Mouse (Mus musculus) kidney, embryonic 14.5 days (tissue): ENCODE measurements at regions not wholly inside any gene's neighbourhood (a gene's known extent, or its start where the extent isn't known, plus 50 kb on each side); places are given as distances from the start of the nearest gene placed in this dataset.
A peak's percentile ranks its signal among the peaks of the same experiment; 100 is the strongest.

Source experiments
- ATAC-seq: fragments of 200-750 bp; cut with Nextera tagmentation; 2 replicates; pipeline ENCODE4 v1.8.0; 2017; ENCODE audit warnings: moderate number of reproducible peaks, mild to moderate bottlenecking, moderate TSS enrichment, moderate library complexity; ENCODE audit not compliant: low FRiP score, low TSS enrichment
- H3K27ac ChIP-seq: fragments of 300-500 bp; sonication (generic); 2 replicates; pipeline ENCODE4 v1.5.1; 2014; ENCODE audit warnings: low read depth, mild to moderate bottlenecking, low read length, moderate library complexity, mixed read lengths
- H3K27me3 ChIP-seq: fragments of 300-500 bp; sonication (generic); 2 replicates; pipeline ENCODE4 v1.6.1; 2014; ENCODE audit warnings: mild to moderate bottlenecking, low read length; ENCODE audit not compliant: control insufficient read depth, insufficient read depth
- H3K36me3 ChIP-seq: fragments of 300-500 bp; sonication (generic); 2 replicates; pipeline ENCODE4 v1.6.1; 2014; ENCODE audit warnings: low read length, mixed read lengths; ENCODE audit not compliant: control insufficient read depth, insufficient read depth
- H3K4me1 ChIP-seq: fragments of 300-500 bp; sonication (generic); 2 replicates; pipeline ENCODE4 v1.6.1; 2014; ENCODE audit warnings: low read length, mixed read lengths; ENCODE audit not compliant: control insufficient read depth, insufficient read depth
- H3K4me2 ChIP-seq: fragments of 300-500 bp; sonication (generic); replicated peaks from 2 replicates; pipeline ENCODE4 v1.6.1; 2014; ENCODE audit warnings: low read depth, mild to moderate bottlenecking, low read length
- H3K4me3 ChIP-seq: fragments of 300-500 bp; sonication (generic); 2 replicates; pipeline ENCODE4 v1.5.1; 2014; ENCODE audit warnings: mild to moderate bottlenecking, low read length
- H3K9ac ChIP-seq: fragments of 300-500 bp; sonication (generic); 2 replicates; pipeline ENCODE4 v1.6.1; 2014; ENCODE audit warnings: low read depth, mild to moderate bottlenecking, low read length, moderate library complexity
- H3K9me3 ChIP-seq: fragments of 300-500 bp; sonication (generic); 2 replicates; pipeline ENCODE4 v1.6.1; 2016; ENCODE audit warnings: low read length; ENCODE audit not compliant: control insufficient read depth
- WGBS: fragments of 180-500 bp; shearing (Covaris S2); extraction: QIAGEN DNeasy Blood & Tissue Kit; methylation state at CpG from one replicate; pipeline ENCODE4 v1.1.7; 2014; 5-methylcytosine and 5-hydroxymethylcytosine counted together

GRCm38 (mm10) chr14:46670221-46671046, 89.9 kb upstream of the Cdkn3 start:
- Histone ChIP-seq H3K36me3 (no peaks in the 10 kb centered on the region), H3K27me3 (no peaks in the 10 kb centered on the region), H3K4me3 (no peak overlapping the region), H3K4me2 (no peak overlapping the region), H3K9ac (no peak overlapping the region), H3K27ac (no peak overlapping the region), H3K4me1 (0 out of 2 replicates have a peak, but pooled peaks cover 4% of the 10 kb centered on the region), H3K9me3 (peaks cover 5% of the 10 kb centered on the region)
- ATAC-seq: no peak
- 36% methylated on average over 20 of the region's 20 CpGs for WGBS

DNA sequence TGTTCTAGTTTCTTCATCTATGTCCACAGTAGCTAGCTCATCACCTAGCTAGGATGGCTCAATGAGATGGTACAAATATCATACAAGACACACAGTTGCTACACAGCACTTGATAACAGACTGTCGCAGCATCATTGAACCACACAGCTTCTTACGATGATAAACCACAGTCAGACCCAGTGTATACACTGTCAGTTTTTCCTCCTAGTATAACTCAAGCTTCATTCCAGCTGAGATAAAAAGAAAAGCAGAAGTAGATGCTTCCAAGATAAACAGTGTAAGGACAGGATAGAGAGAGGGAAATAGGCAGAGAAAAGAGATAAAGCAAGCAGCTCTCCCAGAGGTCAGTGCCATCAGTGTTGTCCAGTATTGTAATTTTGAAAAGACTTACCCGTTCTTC, 92.1 kb upstream of the Cdkn3 start:
- Histone ChIP-seq H3K4me3 (no peak overlapping the region), H3K4me2 (no peak overlapping the region), H3K27me3 (no peaks in the 10 kb centered on the region), H3K27ac (no peak overlapping the region), H3K9me3 (peaks cover 5% of the 10 kb centered on the region), H3K36me3 (no peaks in the 10 kb centered on the region), H3K4me1 (peaks cover 11% of the 10 kb centered on the region; the same call in 1 of the 2 replicates), H3K9ac (no peak overlapping the region)
- 92% methylated on average over 3 of the region's 3 CpGs for WGBS
- ATAC-seq: no peak

- Histone ChIP-seq H3K4me2 (no peak overlapping the region), H3K4me1 (peaks cover 23% of the 10 kb centered on the region), H3K9me3 (peaks cover 2% of the 10 kb centered on the region), H3K27me3 (no peaks in the 10 kb centered on the region), H3K9ac (no peak overlapping the region), H3K36me3 (no peaks in the 10 kb centered on the region), H3K4me3 (no peak overlapping the region), H3K27ac (no peak overlapping the region)
- WGBS: 59% methylated on average over 6 of the region's 6 CpGs
- ATAC-seq: no peak
Measured at GRCm38 (mm10) chr14:46664305-46664704, 96.0 kb upstream of the Cdkn3 start.

- Histone ChIP-seq H3K9me3 (no peaks in the 10 kb centered on the region), H3K4me1 (peaks cover 23% of the 10 kb centered on the region), H3K9ac (no peak overlapping the region), H3K36me3 (no peaks in the 10 kb centered on the region), H3K4me2 (no peak overlapping the region), H3K27me3 (no peaks in the 10 kb centered on the region), H3K4me3 (no peak overlapping the region), H3K27ac (no peak overlapping the region)
- no peak for ATAC-seq
- 88% methylated on average over 5 of the region's 5 CpGs for WGBS
Measured at GRCm38 (mm10) chr14:46663529-46663928, 96.8 kb upstream of the Cdkn3 start.

GRCm38 (mm10) chr14:46661792-46662545, 98.4 kb upstream of the Cdkn3 start:
- no peak overlapping the region for H3K4me3 ChIP-seq
- H3K27ac ChIP-seq: peak overlapping the region; percentile 33; the same call in 1 of the 2 replicates
- no peak overlapping the region for H3K4me2 ChIP-seq
- no peaks in the 10 kb centered on the region for H3K27me3 ChIP-seq
- no peaks in the 10 kb centered on the region for H3K9me3 ChIP-seq
- peak; percentile 73 for ATAC-seq
- H3K36me3 ChIP-seq: no peaks in the 10 kb centered on the region
- peaks cover 23% of the 10 kb centered on the region for H3K4me1 ChIP-seq
- H3K9ac ChIP-seq: no peak overlapping the region
- WGBS: 4% methylated on average over 9 of the region's 9 CpGs

GRCm38 (mm10) chr14:46661118-46661791, 99.1 kb upstream of the Cdkn3 start:
- Histone ChIP-seq H3K4me3 (no peak overlapping the region), H3K4me1 (peaks cover 23% of the 10 kb centered on the region), H3K9me3 (no peaks in the 10 kb centered on the region), H3K4me2 (no peak overlapping the region), H3K36me3 (no peaks in the 10 kb centered on the region), H3K9ac (no peak overlapping the region), H3K27me3 (no peaks in the 10 kb centered on the region; the same call in 1 of the 2 replicates), H3K27ac (peak overlapping the region; percentile 33; the same call in 1 of the 2 replicates)
- ATAC-seq: peak; percentile 54
- 36% methylated on average over 3 of the region's 3 CpGs for WGBS

DNA sequence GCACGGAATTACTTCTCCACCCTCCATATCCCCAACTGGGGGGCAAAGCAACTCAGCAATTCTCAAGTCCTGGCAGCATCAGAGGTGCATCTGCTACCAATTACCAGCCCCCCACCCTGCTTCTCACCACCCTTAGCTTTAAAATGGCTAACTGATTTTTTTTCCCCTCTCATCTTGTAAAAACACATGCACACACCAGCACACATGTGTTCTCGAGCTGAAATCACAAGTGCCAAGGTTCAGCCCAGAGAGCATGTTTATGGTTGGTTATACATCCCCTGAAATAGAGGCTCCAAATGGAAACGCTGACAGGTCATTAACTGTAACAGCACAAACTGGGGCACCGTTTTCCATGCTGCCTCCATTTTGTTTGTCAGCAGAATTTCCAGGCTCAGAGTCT, 101.0 kb upstream of the Cdkn3 start:
- 49% methylated on average over 4 of the region's 4 CpGs for WGBS
- ATAC-seq: no peak
- no peak overlapping the region for H3K4me3 ChIP-seq
- H3K36me3 ChIP-seq: no peaks in the 10 kb centered on the region
- H3K4me2 ChIP-seq: no peak overlapping the region
- H3K9ac ChIP-seq: no peak overlapping the region
- no peak overlapping the region for H3K27ac ChIP-seq
- H3K27me3 ChIP-seq: no peaks in the 10 kb centered on the region; the same call in 1 of the 2 replicates
- H3K9me3 ChIP-seq: no peaks in the 10 kb centered on the region
- peaks cover 26% of the 10 kb centered on the region for H3K4me1 ChIP-seq

GRCm38 (mm10) chr14:46656249-46656648, 104.1 kb upstream of the Cdkn3 start:
- Histone ChIP-seq H3K9ac (no peak overlapping the region), H3K9me3 (no peaks in the 10 kb centered on the region), H3K27ac (no peak overlapping the region), H3K27me3 (no peaks in the 10 kb centered on the region; the same call in 1 of the 2 replicates), H3K36me3 (no peaks in the 10 kb centered on the region), H3K4me3 (no peak overlapping the region), H3K4me2 (no peak overlapping the region), H3K4me1 (peaks cover 3% of the 10 kb centered on the region; the same call in 1 of the 2 replicates)
- 41% methylated on average over 10 of the region's 10 CpGs for WGBS
- ATAC-seq: peak; percentile 51; the same call in 1 of the 2 replicates
